Mouse (Mus musculus): ENCODE measurements around the gene Eif3f.

The Eif3f gene

DNA sequence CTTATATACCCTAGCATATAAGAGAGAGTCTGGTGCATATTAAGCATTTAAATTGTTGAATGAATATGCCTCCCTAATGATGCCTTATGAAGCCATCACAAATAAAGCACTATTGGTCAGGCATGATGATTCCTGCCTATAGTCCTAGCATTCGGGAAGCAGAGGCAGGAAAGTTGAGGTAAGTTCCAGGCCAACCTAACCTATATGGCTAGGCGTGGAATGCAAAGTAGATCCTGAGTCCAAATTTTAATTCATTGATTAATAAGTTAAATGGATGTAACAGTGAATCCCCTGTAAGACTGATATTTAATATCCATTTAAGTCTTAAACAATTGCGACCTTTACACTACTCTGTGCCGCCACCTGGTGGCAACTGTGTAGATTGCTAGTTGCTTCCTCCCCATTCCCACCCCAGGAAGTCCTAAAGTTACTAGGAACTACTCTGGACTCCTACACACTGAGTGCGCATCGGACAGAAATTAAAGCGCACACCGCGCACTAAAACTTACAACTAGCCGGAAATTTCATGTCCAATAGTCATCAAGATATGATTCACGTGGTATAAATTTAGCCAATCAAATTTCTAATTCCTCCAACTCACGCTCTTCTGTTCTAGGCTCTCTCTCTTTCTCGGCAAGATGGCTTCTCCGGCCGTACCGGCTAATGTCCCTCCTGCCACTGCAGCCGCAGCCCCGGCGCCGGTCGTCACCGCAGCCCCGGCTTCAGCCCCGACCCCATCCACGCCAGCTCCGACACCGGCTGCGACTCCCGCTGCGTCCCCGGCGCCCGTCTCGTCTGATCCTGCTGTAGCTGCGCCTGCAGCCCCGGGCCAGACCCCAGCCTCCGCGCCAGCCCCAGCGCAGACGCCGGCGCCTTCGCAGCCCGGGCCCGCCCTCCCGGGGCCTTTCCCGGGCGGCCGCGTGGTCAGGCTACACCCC lies at the start of gene Eif3f:
Gene Eif3f, plus strand, starts transcription at position 624 of the 938 bp plus-strand sequence.
- DNase-seq (ENCODE audit: low spot score), result peak; percentile 98

DNA sequence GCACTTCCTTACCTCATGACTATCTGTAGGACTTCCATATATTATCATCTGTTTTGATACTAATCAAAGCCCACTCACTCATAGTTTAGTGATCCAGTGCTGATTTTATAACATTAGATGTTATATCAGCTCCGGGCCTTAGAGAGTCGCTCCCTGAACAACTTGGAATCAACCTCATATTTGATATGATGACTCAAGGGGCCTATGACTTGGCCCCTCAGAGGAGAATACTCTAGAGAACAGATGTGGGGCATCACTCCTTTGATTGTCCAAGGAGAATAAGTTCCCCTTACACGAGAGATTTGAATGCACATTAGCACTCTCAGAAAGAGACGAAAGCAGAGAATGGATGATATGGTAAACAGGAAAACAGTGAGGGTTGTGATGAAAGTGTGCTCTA lies 49.3 kb upstream of the Eif3f start, which contains the start of gene Olfr518:
Gene Olfr518, minus strand, starts transcription at position 101 of the 400 bp plus-strand sequence.
- DNase-seq (ENCODE audit: low spot score), result no peak

DNA sequence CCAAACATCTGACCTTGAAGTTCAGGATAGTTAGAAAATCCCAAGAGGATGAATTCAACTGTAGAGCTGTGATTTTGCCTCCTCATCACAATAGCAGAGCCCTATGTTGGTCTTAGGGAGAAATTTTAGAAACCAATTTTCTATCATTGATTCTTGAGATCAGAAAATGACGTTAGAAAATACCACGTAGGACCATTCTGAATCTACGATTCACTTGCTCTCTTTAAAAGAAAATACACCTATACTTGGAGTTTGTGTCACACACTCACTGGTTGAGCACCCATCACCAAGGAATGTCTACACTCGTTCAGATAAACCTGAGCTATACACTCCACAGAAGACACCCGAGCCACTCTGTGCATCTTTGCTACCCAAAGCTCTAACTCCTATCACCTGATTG lies 39.9 kb upstream of the Eif3f start, which contains the start of gene Olfr519:
Gene Olfr519, minus strand, starts transcription at position 101 of the 400 bp plus-strand sequence.
- no peak for DNase-seq (ENCODE audit: low spot score)

DNA sequence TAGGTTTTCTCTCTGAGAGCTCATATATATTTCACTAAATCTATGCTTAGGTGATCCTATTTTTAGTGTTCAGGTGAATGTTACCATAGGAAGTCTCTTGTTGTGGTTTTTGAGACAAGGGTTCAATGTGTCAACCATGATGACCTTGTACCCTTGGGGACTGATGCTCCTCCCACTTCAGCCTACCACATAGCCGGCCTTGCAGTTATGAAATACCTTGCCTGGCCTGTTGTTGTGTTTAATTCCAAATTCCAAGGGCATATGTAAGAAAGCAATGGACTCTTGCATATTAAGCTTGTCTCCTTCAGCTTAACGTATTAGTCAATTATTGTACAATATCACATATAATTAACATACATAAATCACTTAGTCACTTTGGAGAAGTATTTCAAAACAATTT lies 30.2 kb upstream of the Eif3f start:
- DNase-seq (ENCODE audit: low spot score), result no peak

DNA sequence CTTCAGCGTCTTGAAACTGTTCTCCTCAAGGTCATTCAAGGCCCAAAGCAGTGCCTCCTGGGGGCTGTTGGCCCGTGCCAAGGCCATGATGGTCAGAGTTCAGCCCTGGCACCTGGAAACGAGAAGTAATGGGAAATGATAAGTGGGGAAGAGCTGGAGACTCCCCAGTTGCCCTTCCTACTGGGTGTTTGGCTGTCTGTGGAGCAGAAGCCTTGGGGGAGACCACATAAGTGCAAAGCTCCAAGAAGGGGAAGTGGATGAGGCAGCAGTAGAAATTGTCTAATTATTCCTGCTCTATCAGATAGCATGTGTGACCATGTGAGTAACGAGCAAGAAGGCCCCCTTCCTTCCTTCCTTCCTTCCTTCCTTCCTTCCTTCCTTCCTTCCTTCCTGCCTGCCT lies 7.2 kb upstream of the Eif3f start:
- no peak for DNase-seq (ENCODE audit: low spot score)

DNA sequence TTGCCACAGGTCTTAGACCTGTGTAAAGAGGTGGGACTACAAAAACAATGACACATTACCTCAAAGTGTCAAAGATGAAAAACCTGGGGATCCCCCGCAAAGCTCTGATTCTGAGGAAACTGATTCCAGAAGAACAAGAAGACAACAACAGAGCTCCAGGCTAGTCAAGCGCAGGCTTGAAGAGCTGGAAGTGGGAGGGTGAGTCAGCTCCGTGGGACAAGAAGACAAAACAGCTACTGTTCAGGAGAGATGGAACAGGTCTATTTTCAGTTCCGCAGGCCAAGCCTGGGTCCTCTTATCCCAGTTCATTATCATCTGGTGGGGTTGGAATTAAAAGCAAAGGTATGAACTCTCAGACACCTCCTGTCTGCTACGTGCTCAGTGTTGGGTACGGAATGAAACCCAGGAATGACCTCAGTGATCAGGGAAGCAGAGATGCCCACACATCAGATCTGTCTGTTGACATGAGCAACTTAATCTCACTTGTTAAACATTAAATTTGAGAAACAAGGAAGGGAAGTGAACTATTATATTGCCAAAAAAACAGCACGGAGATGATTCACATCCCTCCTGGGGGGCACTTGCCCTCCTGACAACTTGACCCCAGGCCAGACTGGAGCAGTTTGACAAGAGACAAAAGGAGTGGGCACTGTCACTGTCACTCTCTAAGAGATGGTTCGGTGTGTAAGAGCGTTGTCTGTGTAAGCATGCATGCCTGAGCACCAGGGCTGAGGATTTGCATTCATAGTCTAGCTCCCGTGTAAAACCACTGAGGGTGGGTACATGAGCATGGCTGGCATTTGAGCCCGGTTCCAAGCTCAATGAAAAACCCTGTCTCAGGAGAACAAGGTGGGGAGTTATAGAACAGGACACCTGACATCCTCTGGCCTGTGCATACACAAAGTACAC lies 5.7 kb upstream of the Eif3f start:
- DNase-seq (ENCODE audit: low spot score), result no peak

DNA sequence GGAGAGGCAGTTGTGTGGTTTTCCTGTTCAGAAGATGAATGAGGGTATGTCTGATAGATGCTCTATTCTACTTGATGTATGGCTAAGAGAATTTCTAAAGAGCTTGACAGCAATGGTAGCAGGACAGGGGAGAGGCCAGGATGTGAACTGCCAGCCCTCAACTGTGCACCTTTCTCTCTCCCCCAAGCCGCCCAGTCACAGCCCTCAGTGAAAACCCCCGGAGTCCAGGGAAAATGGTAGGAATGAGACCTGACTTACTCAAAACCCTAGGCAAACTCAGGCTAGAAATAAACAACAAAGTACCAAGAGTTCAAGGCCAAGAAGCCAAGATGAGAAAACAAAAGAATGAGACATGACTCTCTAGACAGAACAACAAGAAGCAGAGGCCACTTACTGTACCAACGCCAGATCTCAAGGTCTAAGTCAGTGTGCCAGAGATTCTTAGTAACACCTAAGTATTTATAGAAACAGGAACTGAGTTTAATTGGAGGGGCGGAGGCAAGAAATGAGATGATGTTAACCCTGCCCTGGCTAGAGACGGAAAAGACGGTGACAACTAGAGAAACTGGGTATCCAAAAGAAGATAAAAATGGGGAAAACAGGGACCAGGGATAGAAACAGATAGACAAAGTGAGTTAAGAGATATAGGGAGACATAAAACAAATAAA lies 4.4 kb upstream of the Eif3f start, which contains the start of gene Nlrp10:
Gene Nlrp10, minus strand, starts transcription at position 453 of the 668 bp plus-strand sequence.
- no peak for DNase-seq (ENCODE audit: low spot score)

DNA sequence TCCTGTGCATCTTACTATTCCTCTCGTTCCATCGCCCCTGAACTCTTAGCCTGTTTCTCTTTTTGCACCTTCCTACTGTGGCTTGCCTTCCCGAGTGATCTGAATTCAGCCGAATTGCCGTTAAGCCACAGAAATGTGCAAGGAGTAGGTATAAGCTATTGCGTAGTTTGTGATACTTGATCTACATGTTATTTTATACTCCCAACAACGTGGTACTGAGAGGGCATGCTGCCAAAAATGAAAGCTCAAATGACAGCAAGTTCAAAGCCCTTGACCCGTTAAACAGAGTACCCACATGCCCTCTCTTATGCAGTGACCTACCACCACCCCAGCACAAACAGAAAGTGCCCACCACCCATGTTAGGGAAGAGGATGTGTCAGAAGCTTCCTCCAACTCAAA lies 619 bp downstream of the Eif3f start:
- peak; percentile 18 for DNase-seq (ENCODE audit: low spot score)

DNA sequence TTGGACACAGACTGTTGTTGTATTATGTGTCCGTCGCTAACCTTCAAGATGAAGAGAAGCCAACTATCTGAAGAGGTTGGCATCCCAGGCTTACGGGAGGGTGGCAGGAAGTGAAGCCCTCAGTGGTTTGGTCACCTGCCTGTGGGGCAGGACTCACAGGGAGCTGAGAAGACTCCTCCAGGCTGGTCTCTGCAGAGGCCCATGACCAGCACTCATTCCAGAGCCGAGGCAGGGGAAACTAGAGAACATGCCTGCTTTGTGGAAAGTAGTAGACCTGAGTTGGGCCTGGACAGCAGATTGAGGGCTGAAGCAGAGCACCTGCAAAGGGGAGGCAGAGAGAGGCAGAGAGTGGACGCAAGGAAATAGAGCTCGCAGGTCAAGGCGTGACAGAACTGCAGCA lies 1.2 kb downstream of the Eif3f start:
- no peak for DNase-seq (ENCODE audit: low spot score)

DNA sequence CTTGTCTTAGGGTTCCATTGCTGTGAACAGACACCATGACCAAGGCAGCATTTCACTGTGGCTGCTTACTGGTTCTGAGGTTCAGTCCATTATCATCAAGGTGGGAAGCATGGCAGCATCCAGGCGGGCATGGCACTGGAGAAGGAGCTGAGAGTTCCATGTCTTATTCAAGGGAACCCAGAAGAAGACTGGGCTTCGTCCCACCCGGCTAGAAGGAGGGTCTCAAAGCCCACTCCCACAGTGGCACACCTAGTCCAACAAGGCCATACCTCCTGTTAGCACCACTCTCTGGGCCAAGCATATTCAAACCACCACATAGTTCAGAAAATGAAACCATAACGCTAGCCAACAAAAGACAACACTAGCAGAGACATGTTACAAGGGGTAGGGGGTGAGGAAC lies 2.4 kb downstream of the Eif3f start:
- no peak for DNase-seq (ENCODE audit: low spot score)

DNA sequence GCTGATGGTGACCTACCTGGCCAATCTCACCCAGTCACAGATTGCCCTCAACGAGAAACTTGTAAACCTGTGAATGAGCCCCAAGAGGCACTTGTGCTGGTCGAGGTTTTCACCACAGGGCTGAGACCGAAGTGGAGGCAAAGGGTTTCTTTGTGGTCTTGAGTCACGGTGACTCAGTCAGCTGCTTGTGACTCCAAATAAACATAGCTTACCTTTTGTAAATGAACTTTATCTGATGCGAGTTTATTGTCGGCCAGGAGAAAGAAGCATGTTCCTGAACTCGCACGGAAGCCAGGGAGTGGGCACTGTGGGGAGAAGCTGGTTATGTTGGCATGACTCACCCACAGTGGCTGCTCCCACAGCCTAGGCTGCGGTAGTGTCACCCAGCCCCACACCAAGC lies 7.2 kb downstream of the Eif3f start:
- no peak for DNase-seq (ENCODE audit: low spot score)

DNA sequence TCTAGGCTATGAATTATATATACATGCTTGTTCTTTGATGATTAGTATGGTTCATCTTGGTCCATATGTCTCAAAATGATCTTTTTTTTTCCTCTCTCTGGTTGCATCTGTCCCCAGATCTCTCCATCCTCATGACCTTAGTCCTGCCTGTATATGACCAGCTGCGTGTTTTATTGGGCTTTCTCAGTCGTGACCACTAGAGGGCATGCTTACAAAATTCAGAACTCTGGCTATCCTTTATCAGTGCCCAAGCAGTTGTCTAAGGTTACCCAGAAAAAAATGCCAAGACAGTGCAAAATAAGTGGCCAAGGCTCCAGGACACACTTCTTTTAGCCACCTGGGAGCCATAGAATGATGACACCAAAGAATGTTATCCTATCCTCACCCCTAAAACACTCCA lies 9.8 kb downstream of the Eif3f start:
- peak; percentile 65 for DNase-seq (ENCODE audit: low spot score)

DNA sequence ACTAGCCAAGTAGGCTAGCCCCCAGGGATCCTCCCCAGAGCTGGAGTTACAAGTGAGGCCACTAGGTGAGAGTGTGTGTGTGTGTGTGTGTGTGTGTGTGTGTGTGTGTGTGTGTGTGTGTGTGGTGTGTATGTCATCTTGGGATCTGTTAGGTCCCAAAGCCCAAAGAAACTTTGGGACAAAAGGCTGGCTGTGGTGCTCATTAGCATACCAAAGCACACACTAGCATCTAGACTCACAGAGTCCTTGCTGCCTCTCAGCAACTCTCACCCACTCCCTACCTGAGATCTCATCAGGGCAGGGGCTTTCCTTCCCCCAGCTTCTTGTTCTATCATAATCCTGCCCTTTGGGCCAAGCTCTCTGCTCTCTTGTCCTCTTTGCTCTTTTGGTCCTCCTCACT lies 14.4 kb downstream of the Eif3f start:
- DNase-seq (ENCODE audit: low spot score), result no peak

DNA sequence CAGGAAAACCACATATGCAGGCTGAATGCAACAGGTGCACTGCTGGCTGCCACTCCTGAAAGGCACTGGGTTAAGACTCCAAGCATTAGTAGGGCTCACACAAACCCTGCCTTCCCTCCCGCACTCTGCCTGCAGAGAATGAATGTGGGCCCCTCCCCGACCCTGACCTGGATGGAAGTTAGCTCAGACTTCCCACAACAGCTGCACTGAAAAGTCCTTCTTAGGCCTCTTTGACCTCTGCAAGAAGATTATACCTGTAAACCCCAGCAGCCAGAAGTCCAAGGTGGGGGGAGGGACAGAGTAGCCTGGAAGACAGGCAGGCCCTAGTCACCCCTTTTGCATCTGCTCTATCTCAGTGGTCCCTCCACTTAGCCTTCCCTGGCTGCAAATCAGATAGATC lies 15.1 kb downstream of the Eif3f start:
- no peak for DNase-seq (ENCODE audit: low spot score)

DNA sequence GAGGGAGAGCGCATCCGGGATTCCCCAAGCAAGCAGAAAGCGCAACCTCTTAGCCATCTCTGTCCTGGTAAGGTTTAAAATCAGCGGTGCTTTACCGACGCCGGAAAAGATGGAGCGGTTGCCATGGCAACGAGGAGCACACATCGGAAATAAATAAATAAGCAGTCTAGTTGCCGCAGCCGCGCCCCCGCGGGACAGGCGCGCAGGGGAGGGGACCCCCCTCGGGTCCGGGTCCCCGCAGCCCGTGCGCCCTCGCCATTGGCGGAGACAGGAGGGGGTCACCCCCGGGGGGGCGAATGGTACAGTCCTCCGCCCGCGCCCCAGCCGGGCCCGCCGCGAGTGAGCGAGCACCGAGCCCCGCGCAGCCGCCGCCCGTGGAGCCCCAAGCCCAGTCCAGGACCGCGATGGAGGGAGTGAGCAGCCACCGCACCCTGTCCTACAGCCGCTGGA lies 16.1 kb downstream of the Eif3f start, which contains the start of gene Tub:
Gene Tub, plus strand, starts transcription at position 27 of the 450 bp plus-strand sequence.
- no peak for DNase-seq (ENCODE audit: low spot score)

DNA sequence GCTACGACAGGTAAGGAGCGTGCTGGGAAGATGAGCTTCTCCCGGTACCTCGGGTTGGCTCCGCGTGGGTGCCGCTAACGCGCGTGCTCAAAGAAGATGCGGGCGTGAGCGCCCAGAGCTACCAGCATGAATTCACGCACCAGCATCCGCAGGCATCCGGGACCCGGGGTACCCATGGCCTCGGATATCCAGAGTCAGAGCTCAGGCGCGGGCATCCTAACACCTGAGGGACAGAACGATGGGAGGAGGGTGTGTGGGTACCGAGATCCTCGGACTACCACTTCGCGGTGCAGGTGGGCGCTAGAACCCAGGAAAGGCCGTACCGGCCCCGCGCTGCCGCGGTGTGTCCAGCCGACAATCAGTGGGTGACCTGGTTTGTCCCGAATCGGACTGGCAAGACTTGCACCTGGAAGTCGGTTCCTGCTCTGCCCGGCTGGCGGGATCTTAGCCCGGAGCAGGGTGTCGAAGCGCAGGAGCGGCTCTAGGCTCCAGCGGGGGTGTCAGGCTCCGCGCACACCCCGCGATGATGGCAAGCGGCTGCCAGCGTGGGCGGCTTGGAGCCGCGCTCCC lies 16.6 kb downstream of the Eif3f start:
- no peak for DNase-seq (ENCODE audit: low spot score)

DNA sequence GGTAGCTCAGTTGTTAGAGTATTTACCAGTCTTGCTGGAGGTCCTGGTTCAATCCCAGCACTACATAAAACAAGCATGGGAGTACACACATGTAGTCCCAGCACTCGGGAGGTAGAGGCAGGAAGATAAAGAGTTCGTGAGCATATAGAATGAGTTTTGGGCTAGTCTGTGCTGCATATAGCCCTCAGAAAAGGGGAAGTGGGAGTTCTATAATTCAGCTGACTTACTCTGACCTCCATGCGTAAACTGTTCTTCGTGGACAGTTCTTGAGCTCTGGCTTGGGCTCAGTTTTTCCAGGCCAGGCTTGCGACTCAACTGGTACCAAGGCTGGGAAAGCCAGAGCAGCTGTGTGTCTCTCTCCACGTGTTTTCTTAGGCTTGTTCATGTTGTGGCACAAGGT lies 18.6 kb downstream of the Eif3f start:
- no peak for DNase-seq (ENCODE audit: low spot score)

DNA sequence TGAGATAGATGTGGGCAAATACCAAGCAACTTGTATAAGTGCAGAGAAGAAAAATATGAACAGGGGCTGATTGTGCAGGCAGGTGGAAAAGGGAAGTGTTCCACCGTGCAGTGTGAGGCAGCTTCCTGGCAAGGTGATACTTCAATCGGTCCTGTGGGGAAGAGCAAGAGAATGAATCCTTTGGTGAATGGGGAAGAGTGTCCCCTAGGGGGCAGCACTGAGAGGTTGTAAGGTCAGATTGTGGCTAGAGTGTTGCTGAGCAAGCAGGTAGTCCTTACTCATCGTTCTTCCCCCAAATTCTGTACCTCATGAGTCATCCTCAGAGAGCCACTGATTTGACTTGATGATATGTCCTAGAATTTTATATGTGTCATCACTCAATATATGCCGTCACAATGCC lies 20.0 kb downstream of the Eif3f start:
- DNase-seq (ENCODE audit: low spot score), result peak; percentile 51

DNA sequence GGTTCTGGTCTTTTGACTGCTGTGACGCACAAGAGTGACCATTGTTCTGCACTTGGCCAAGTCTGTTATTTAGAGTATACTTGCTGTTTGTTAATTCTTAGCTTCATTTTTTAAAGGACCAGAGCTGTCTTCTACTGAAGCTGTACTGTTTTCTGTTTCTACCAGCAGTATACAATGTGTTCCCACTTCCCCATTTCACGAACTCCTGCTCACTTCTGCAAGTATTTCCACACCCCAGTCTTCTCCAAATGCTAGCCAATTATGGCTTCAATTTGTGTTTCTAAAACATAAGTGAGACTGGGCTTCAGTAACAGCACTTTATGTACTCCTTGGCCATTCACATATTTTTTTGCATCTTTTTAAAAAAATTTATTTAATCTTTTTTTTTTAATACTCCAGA lies 23.5 kb downstream of the Eif3f start:
- no peak for DNase-seq (ENCODE audit: low spot score)

DNA sequence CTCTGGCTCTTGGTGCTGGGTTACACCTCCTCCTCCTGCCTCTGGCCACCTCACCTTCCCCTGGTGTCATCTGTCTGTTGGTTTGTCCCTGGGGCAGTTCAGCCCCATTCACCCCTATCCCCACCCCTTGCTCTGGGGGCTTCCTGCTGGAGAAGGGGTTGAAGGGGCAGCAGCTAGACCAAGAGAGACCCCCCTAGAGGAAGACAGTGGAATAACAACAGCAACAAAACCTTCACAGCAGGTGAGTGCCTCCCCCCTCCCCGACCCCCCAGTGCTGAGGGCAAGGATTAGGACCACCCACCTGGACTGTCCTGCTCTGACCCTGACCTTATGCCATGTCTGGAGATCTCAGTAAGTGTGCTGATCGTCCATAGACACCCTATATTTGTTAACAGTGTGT lies 31.8 kb downstream of the Eif3f start:
- no peak for DNase-seq (ENCODE audit: low spot score)

DNA sequence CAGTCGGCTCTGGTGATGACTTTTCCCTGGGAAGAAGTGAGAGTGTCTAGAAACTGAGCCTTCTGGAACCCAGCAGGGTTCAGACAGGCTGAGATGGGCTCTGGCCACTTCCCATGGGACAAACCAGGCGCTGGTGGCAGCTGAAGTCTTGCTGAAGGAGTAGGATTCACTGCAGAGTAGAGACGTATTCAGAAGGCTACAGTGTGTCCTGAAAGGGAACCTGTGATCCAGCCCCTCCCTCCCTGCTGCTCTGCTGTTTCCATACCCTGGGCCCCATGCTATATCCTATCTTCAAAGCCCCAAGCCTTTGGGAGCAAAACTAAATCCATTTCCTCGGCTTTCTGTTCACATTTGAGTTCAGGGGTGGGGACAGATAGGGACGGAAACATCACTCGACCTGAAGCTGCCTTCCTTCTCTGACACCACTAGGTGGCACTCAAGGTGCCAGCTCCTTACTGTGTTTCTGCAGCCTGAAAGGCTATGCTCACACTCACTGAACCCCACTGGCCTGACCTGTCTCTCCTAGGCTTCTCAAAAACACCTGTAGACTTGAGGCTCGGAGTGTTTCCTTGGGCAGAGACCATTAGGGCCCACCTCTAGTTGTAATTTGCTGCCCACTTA lies 32.6 kb downstream of the Eif3f start:
- peak; percentile 42 for DNase-seq (ENCODE audit: low spot score)
